Mouse (Mus musculus): ENCODE data around the gene Vps18. TPM values are rescaled to one million over a fixed set of nuclear protein-coding genes. Genes with fewer than 3 reads are reported as not detected.

The Vps18 gene
- polyA plus RNA-seq, 1 experiment from 2014 or later: 23.8 TPM

DNA sequence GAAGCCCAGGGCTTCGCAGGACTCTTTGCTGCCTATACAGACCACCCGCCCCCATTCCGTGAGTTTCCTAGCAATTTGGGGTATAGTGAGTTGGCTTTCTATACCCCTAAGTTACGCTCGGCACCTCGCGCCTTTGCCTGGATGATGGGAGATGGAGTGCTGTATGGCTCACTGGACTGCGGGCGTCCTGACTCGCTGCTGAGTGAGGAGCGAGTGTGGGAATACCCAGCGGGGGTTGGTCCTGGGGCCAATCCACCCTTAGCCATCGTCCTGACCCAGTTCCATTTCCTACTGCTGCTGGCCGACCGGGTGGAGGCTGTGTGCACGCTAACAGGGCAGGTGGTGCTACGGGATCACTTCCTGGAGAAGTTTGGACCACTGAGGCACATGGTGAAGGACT is 4.8 kb downstream of the Vps18 start:
- Histone ChIP-seq H3K4me1 (peaks cover 7% of the 10 kb centered on the region), H3K9me3 (no peaks in the 10 kb centered on the region), H3K9ac (no peak overlapping the region), H3K27ac (no peak overlapping the region), H3K4me2 (replicated peaks) (no peak overlapping the region), H3K36me3 (peaks cover 74% of the 10 kb centered on the region), H3K27me3 (no peaks in the 10 kb centered on the region), H3K4me3 (no peak overlapping the region)
- ATAC-seq (ENCODE audit: insufficient number of reproducible peaks, insufficient read depth, low FRiP score, low TSS enrichment): no peak
- 94% methylated on average over 17 of the region's 17 CpGs for WGBS

DNA sequence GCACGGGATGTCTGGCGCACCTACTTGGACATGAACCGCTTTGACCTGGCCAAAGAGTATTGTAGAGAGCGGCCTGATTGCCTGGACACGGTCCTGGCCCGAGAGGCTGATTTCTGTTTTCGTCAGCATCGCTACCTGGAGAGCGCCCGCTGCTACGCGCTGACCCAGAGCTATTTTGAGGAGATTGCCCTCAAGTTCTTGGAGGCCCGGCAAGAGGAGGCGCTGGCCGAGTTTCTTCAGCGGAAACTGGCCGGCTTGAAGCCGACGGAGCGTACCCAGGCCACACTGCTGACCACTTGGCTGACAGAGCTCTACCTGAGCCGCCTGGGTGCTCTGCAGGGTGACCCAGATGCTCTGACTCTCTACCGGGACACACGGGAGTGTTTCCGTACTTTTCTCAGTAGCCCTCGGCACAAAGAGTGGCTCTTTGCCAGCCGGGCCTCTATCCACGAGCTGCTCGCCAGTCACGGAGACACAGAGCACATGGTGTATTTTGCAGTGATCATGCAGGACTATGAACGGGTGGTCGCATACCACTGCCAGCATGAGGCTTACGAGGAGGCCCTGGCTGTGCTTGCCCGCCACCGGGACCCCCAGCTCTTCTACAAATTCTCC is 5.3 kb downstream of the Vps18 start:
- Histone ChIP-seq H3K4me1 (peaks cover 7% of the 10 kb centered on the region), H3K9ac (no peak overlapping the region), H3K27me3 (no peaks in the 10 kb centered on the region), H3K36me3 (peaks cover 79% of the 10 kb centered on the region), H3K27ac (no peak overlapping the region), H3K9me3 (no peaks in the 10 kb centered on the region), H3K4me3 (no peak overlapping the region), H3K4me2 (replicated peaks) (no peak overlapping the region)
- ATAC-seq (ENCODE audit: insufficient number of reproducible peaks, insufficient read depth, low FRiP score, low TSS enrichment): no peak
- WGBS: 92% methylated on average over 34 of the region's 34 CpGs

GRCm38 (mm10) chr2:119294411-119294810 is 5.9 kb downstream of the Vps18 start:
- H3K4me2 ChIP-seq (replicated peaks): no peak overlapping the region
- no peak for ATAC-seq (ENCODE audit: insufficient number of reproducible peaks, insufficient read depth, low FRiP score, low TSS enrichment)
- WGBS: 91% methylated on average over 18 of the region's 18 CpGs
- H3K27me3 ChIP-seq: no peaks in the 10 kb centered on the region
- H3K4me1 ChIP-seq: peaks cover 4% of the 10 kb centered on the region
- no peak overlapping the region for H3K4me3 ChIP-seq
- peaks cover 84% of the 10 kb centered on the region for H3K36me3 ChIP-seq
- no peak overlapping the region for H3K9ac ChIP-seq
- H3K9me3 ChIP-seq: no peaks in the 10 kb centered on the region
- H3K27ac ChIP-seq: no peak overlapping the region

DNA sequence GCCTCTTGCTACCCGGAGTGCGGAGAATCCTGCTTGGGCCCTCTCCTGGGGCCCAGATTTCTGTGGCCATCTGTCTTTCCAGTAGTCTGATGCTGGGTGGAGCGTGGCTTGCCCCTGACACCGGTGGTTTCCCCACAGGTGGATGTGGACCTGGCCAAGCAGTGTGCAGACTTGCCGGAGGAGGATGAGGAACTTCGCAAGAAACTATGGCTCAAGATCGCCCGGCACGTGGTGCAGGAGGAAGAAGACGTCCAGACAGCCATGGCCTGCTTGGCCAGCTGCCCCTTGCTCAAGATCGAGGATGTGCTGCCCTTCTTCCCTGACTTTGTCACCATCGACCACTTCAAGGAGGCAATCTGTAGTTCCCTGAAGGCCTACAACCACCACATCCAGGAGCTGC is 8.2 kb downstream of the Vps18 start:
- H3K9ac ChIP-seq: no peak overlapping the region
- H3K27me3 ChIP-seq: no peaks in the 10 kb centered on the region
- 94% methylated on average over 12 of the region's 12 CpGs for WGBS
- H3K27ac ChIP-seq: no peak overlapping the region
- no peaks in the 10 kb centered on the region for H3K9me3 ChIP-seq
- H3K36me3 ChIP-seq: peaks cover 69% of the 10 kb centered on the region
- H3K4me2 ChIP-seq (replicated peaks): no peak overlapping the region
- H3K4me3 ChIP-seq: no peak overlapping the region
- ATAC-seq (ENCODE audit: insufficient number of reproducible peaks, insufficient read depth, low FRiP score, low TSS enrichment): no peak
- peaks cover 9% of the 10 kb centered on the region for H3K4me1 ChIP-seq

DNA sequence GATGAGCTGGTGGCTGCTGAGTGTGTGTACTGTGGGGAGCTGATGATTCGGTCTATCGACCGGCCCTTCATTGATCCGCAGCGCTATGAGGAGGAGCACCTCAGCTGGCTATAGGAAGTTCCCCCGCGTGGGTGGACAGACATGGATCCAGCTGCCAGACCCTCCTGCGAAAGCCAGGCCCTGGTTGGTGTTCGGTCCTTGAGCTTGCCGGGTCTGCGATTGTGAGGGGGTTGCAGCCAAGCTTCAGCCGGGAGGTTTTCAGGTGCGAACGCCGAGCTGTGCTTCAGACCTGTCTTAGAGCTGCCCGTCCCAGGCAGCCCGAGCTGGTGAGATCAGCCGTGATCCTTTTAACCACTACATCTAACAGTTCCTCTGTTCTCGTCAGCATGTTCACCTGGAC is 9.0 kb downstream of the Vps18 start:
- Histone ChIP-seq H3K36me3 (peaks cover 62% of the 10 kb centered on the region), H3K4me1 (peaks cover 9% of the 10 kb centered on the region), H3K4me3 (no peak overlapping the region), H3K27ac (no peak overlapping the region), H3K27me3 (no peaks in the 10 kb centered on the region), H3K4me2 (replicated peaks) (no peak overlapping the region), H3K9me3 (no peaks in the 10 kb centered on the region), H3K9ac (no peak overlapping the region; the same call in 1 of the 2 replicates)
- WGBS: 91% methylated on average over 19 of the region's 19 CpGs
- ATAC-seq (ENCODE audit: insufficient number of reproducible peaks, insufficient read depth, low FRiP score, low TSS enrichment): no peak

GRCm38 (mm10) chr2:119298330-119298729 is 9.8 kb downstream of the Vps18 start:
- H3K4me2 ChIP-seq (replicated peaks): no peak overlapping the region
- peaks cover 9% of the 10 kb centered on the region for H3K4me1 ChIP-seq
- 49% methylated on average over 5 of the region's 5 CpGs for WGBS
- H3K9ac ChIP-seq: no peak overlapping the region
- H3K27me3 ChIP-seq: no peaks in the 10 kb centered on the region
- peaks cover 54% of the 10 kb centered on the region for H3K36me3 ChIP-seq
- H3K27ac ChIP-seq: no peak overlapping the region
- no peak overlapping the region for H3K4me3 ChIP-seq
- no peaks in the 10 kb centered on the region for H3K9me3 ChIP-seq
- no peak for ATAC-seq (ENCODE audit: insufficient number of reproducible peaks, insufficient read depth, low FRiP score, low TSS enrichment)

GRCm38 (mm10) chr2:119298839-119299238 is 10.3 kb downstream of the Vps18 start:
- WGBS: 89% methylated on average over 2 of the region's 2 CpGs
- no peak for ATAC-seq (ENCODE audit: insufficient number of reproducible peaks, insufficient read depth, low FRiP score, low TSS enrichment)
- H3K9me3 ChIP-seq: no peaks in the 10 kb centered on the region
- peaks cover 49% of the 10 kb centered on the region for H3K36me3 ChIP-seq
- no peak overlapping the region for H3K27ac ChIP-seq
- H3K4me1 ChIP-seq: peaks cover 9% of the 10 kb centered on the region
- H3K4me2 ChIP-seq (replicated peaks): no peak overlapping the region
- no peaks in the 10 kb centered on the region for H3K27me3 ChIP-seq
- H3K9ac ChIP-seq: no peak overlapping the region
- no peak overlapping the region for H3K4me3 ChIP-seq

DNA sequence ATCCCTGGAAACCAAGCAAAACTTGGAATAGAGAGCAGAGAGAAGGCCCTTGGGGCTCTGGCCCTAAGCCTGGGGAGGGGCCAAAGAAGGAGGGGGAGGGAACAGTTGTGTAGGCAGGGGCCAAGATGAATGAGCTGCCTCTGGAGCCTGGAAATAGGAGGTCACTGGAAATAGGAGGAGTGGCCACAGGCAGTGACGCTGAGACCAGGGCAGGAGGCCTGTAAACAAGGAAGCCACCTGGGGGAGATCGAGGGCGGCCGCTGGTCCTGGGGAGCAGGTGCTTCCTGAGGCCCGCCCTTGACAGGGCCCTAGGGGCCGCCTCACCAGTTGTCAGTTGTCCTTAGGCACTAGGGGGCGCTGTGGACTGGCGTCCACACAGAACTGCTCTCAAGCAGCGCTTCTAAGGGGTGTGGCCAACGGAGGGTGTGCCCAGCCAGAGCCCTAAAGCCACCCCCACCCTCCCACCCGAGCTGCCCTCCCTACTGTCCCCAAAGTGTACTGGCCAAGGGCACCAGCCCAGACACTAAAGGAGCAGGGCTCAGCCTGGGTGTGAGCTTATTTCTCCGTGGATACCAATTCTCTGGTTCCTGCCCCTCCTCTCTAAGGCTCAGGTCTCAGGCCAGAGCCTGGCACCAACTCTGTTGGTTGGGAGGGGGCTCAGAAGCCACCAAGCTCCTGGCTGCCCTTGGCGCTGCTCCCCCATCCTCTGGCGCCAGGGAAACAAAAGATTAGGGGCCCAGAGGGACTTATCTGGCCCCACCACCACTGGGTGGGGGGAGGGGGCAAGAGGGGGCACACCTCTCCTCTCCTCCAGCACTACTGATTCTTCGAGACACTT is 11.7 kb downstream of the Vps18 start:
- peak; percentile 79 for ATAC-seq (ENCODE audit: insufficient number of reproducible peaks, insufficient read depth, low FRiP score, low TSS enrichment)
- Histone ChIP-seq H3K4me2 (replicated peaks) (peak overlapping the region; percentile 28), H3K27ac (no peak overlapping the region), H3K36me3 (peaks cover 36% of the 10 kb centered on the region), H3K27me3 (no peaks in the 10 kb centered on the region), H3K9me3 (no peaks in the 10 kb centered on the region), H3K4me3 (no peak overlapping the region), H3K9ac (0 out of 2 replicates have a peak overlapping the region, but pooled peaks have one; percentile 27), H3K4me1 (peaks cover 16% of the 10 kb centered on the region)
- WGBS: 5% methylated on average over 15 of the region's 15 CpGs

GRCm38 (mm10) chr2:119300819-119301493 is 12.4 kb downstream of the Vps18 start:
- Histone ChIP-seq H3K36me3 (peaks cover 32% of the 10 kb centered on the region), H3K27me3 (no peaks in the 10 kb centered on the region), H3K4me2 (replicated peaks) (no peak overlapping the region), H3K27ac (no peak overlapping the region), H3K9me3 (no peaks in the 10 kb centered on the region), H3K4me3 (no peak overlapping the region), H3K9ac (no peak overlapping the region; the same call in 1 of the 2 replicates), H3K4me1 (peaks cover 16% of the 10 kb centered on the region)
- ATAC-seq (ENCODE audit: insufficient number of reproducible peaks, insufficient read depth, low FRiP score, low TSS enrichment): 0 out of 2 replicates have a peak, but pooled peaks have one; percentile 1
- WGBS: 45% methylated on average over 7 of the region's 7 CpGs

DNA sequence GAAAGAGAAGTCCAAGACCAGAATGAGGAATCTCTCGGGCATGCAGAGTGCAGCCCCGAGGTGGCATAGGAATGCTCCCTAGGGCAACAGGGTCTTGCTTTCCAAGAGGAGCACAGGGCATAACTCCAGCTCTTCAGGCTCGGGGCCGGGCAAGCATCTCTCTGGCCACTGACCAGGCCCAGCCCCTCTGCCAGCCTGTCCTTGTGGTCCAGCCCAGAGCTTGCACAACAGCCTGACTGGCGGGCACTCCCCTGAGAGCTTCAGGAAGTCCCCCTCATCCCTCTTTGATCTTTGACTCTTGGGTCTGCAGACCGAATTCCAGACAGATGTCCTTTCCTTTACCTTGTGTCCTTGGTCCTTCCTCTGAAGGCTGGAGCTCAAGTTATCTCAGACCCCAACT is 14.3 kb downstream of the Vps18 start:
- WGBS: 65% methylated on average over 6 of the region's 6 CpGs
- Histone ChIP-seq H3K27me3 (no peaks in the 10 kb centered on the region), H3K4me1 (peaks cover 16% of the 10 kb centered on the region)

DNA sequence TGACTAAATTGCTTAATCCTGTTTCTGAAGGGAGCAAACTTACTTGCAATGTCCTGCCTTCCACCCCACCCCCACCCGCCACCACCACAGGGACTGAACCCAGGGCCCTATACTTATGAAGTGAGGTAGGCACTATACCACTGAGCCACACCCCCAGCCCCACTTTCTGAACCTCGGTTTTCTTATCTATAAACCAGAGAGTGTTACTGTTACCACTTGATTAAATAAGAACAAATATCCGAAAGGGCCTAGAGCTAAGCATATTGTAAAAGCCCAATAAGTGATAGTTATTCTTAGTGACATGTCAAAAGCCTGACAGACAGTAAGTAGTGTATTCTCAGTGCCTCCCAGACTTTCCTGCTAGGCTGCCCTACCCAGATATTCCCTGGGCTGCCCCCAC is 15.9 kb downstream of the Vps18 start:
- no peak for ATAC-seq (ENCODE audit: insufficient number of reproducible peaks, insufficient read depth, low FRiP score, low TSS enrichment)
- Histone ChIP-seq H3K4me2 (replicated peaks) (no peak overlapping the region), H3K36me3 (0 out of 2 replicates have a peak, but pooled peaks cover 2% of the 10 kb centered on the region), H3K27me3 (no peaks in the 10 kb centered on the region), H3K9me3 (no peaks in the 10 kb centered on the region), H3K4me3 (no peak overlapping the region), H3K4me1 (peaks cover 16% of the 10 kb centered on the region), H3K9ac (no peak overlapping the region), H3K27ac (no peak overlapping the region)
- 58% methylated on average over 3 of the region's 3 CpGs for WGBS

More for the DNA sequence above, 14.3 kb downstream of the Vps18 start:
- Histone ChIP-seq H3K27ac (no peak overlapping the region), H3K36me3 (peaks cover 15% of the 10 kb centered on the region), H3K9ac (no peak overlapping the region), H3K4me2 (replicated peaks) (no peak overlapping the region), H3K9me3 (no peaks in the 10 kb centered on the region), H3K4me3 (no peak overlapping the region)
- ATAC-seq (ENCODE audit: insufficient number of reproducible peaks, insufficient read depth, low FRiP score, low TSS enrichment): no peak
